Mouse (Mus musculus) forebrain, embryonic 11.5 days (tissue): Measurements from ENCODE around the gene Grrp1. TPM values are rescaled to one million over a fixed set of nuclear protein-coding genes. Genes with fewer than 3 reads are reported as not detected.

Experiments
- ATAC-seq: fragments of 200-750 bp; cut with Nextera tagmentation; replicated peaks from 2 replicates; pipeline ENCODE4 v1.8.0; 2017; ENCODE audit warnings: moderate TSS enrichment; ENCODE audit not compliant: low FRiP score
- DNase-seq: peaks from one replicate; pipeline ENCODE4 v3.0.0-alpha.2; 2017; ENCODE audit warnings: low spot score
- H3K27ac ChIP-seq: fragments of 300-500 bp; sonication (generic); 2 replicates; pipeline ENCODE4 v1.5.1; 2014; ENCODE audit warnings: low read depth, low read length
- H3K27me3 ChIP-seq: fragments of 300-500 bp; sonication (generic); 2 replicates; pipeline ENCODE4 v1.6.1; 2014; ENCODE audit warnings: mild to moderate bottlenecking, low read length, mixed read lengths; ENCODE audit not compliant: control insufficient read depth, insufficient read depth
- H3K36me3 ChIP-seq: fragments of 300-500 bp; sonication (generic); 2 replicates; pipeline ENCODE4 v1.6.1; 2014; ENCODE audit warnings: mild to moderate bottlenecking, low read length, moderate library complexity, mixed read lengths; ENCODE audit not compliant: control insufficient read depth, insufficient read depth
- H3K4me1 ChIP-seq: fragments of 300-500 bp; sonication (generic); replicated peaks from 2 replicates; pipeline ENCODE4 v1.6.1; 2014; ENCODE audit warnings: low read length, mixed read lengths; ENCODE audit not compliant: control insufficient read depth, insufficient read depth
- H3K4me2 ChIP-seq: fragments of 300-500 bp; sonication (generic); 2 replicates; pipeline ENCODE4 v1.6.1; 2014; ENCODE audit warnings: low read depth, mild to moderate bottlenecking, low read length, moderate library complexity, mixed read lengths; ENCODE audit not compliant: severe bottlenecking
- H3K4me3 ChIP-seq: fragments of 300-500 bp; sonication (generic); 2 replicates; pipeline ENCODE4 v1.5.1; 2014; ENCODE audit warnings: low read depth, low read length
- H3K9ac ChIP-seq: fragments of 300-500 bp; sonication (generic); 2 replicates; pipeline ENCODE4 v1.6.1; 2014; ENCODE audit warnings: low read length
- H3K9me3 ChIP-seq: fragments of 300-500 bp; sonication (generic); 2 replicates; pipeline ENCODE4 v1.6.1; 2016; ENCODE audit warnings: low read length, mixed read lengths; ENCODE audit not compliant: control insufficient read depth
- WGBS: fragments of 180-500 bp; shearing (Covaris S2); extraction: QIAGEN DNeasy Blood & Tissue Kit; methylation state at CpG from one replicate; pipeline ENCODE4 v1.1.7; 2014; 5-methylcytosine and 5-hydroxymethylcytosine counted together
- polyA plus RNA-seq: library from polyadenylated mRNA; unstranded; fragments of >200 nt; fragmentation: Nextera tagmentation; extraction: Ambion mirVana; gene quantifications from 2 replicates; pipeline ENCODE4 v1.2.1, GENCODE M21; 2014

The Grrp1 gene
- polyA plus RNA-seq, 1 experiment from 2014 or later = 4.8 TPM

- Histone ChIP-seq H3K9ac (no peak overlapping the region), H3K36me3 (no peaks in the 10 kb centered on the region), H3K4me2 (no peak overlapping the region), H3K4me1 (no peaks in the 10 kb centered on the region), H3K9me3 (no peaks in the 10 kb centered on the region), H3K4me3 (no peak overlapping the region), H3K27ac (no peak overlapping the region), H3K27me3 (no peaks in the 10 kb centered on the region)
- ATAC-seq (no peak), DNase-seq (no peak)
- 72% methylated on average over 6 of the region's 6 CpGs for WGBS
Observed at GRCm38 (mm10) chr4:134206488-134207053, 47.3 kb downstream of the Grrp1 start.

DNA sequence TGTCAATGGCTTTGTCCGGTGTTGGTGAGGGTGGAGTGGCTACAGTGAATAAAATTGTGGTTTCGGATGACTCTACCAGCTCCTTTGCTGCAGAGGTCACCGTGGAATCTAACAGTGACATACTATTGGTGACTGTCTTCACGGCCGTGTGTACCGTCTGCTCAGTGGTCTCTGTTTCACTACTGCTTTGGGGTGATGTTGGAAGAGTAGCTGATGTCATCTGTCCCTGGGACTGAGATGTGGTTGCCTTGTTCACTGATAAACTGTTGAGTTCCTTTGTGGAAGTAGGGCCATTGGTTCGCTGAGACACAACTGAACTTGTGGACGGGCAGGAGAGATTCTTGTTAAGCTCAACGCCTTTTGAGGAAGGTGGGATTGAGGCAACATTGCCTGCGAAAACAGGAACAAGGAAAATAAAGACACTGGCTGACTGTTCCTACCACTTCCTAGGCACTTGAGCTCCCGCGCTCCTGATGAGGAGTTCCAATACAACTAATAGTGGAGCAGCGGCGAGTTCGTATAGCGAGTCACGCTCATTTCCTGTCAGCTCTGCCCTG lies 50.5 kb downstream of the Grrp1 start:
- 88% methylated on average over 17 of the region's 17 CpGs for WGBS
- no peak overlapping the region for H3K27ac ChIP-seq
- ATAC-seq (no peak), DNase-seq (no peak)
- H3K4me2 ChIP-seq = no peak overlapping the region
- H3K27me3 ChIP-seq = no peaks in the 10 kb centered on the region
- no peaks in the 10 kb centered on the region for H3K36me3 ChIP-seq
- no peaks in the 10 kb centered on the region for H3K9me3 ChIP-seq
- H3K4me1 ChIP-seq = no peaks in the 10 kb centered on the region
- no peak overlapping the region for H3K4me3 ChIP-seq
- H3K9ac ChIP-seq = no peak overlapping the region

DNA sequence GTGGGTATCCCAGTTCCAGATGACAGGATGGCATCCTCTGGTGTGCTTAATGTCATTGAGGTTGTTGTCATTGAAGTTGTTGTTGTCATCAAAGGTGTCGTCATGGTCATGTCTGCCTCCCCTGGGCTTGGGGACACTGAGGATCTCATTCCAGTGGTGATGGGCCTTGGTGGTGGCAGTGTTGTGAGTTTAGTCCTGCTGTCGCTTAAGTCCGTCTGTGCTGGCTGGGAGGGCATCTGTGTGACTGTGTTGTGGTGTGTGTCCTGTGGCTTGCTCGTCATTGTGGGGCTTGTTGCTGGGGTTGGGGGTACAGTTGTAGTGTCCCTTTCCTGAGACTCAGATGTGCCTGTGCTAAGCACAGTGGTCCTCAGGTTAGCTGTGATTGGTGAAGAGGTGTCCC lies 51.0 kb downstream of the Grrp1 start, which contains the start of gene Gm7534:
Gene Gm7534, minus strand, starts transcription at position 101 of the 400 bp plus-strand sequence.
- no peaks in the 10 kb centered on the region for H3K4me1 ChIP-seq
- H3K27me3 ChIP-seq = no peaks in the 10 kb centered on the region
- ATAC-seq (no peak), DNase-seq (no peak)
- H3K4me3 ChIP-seq = no peak within 1 kb of the TSS
- no peak within 1 kb of the TSS for H3K4me2 ChIP-seq
- no peaks in the 10 kb centered on the region for H3K36me3 ChIP-seq
- H3K9ac ChIP-seq = no peak within 1 kb of the TSS
- no peak within 1 kb of the TSS for H3K27ac ChIP-seq
- WGBS = 95% methylated on average over 4 of the region's 4 CpGs
- no peaks in the 10 kb centered on the region for H3K9me3 ChIP-seq

Other genes starting within 250 kb of the Grrp1 start
- gene Lin28a, start 235.3 kb downstream of the Grrp1 start, polyA plus RNA-seq = 1.6 and 2.3 TPM in 2 replicates
- gene Zfp683, start 200.3 kb downstream of the Grrp1 start, polyA plus RNA-seq = not detected in 2 replicates
- gene Crybg2, start 193.3 kb downstream of the Grrp1 start, polyA plus RNA-seq = 1.9 and 2.5 TPM in 2 replicates
- gene Cd52, start 159.0 kb downstream of the Grrp1 start, polyA plus RNA-seq = 2.5 and 2.6 TPM in 2 replicates
- 6.6 and 7.0 TPM in 2 replicates for gene Ubxn11, start 151.5 kb downstream of the Grrp1 start, polyA plus RNA-seq
- 264 and 278 TPM in 2 replicates for gene Sh3bgrl3, start 125.3 kb downstream of the Grrp1 start, polyA plus RNA-seq
- 30.1 and 33.8 TPM in 2 replicates for gene Cep85, start 67.0 kb downstream of the Grrp1 start, polyA plus RNA-seq
- gene Gm7534, start 51.1 kb downstream of the Grrp1 start, polyA plus RNA-seq = not detected in 2 replicates
- not detected in 2 replicates for gene Catsper4, start 26.7 kb downstream of the Grrp1 start, polyA plus RNA-seq
- gene Cnksr1, start 15.7 kb downstream of the Grrp1 start, polyA plus RNA-seq = 0.24 and 0.45 TPM in 2 replicates
- 0.64 and 0.77 TPM in 2 replicates for gene E130218I03Rik, start 10.4 kb downstream of the Grrp1 start, polyA plus RNA-seq
- gene Zfp593, start 8.5 kb downstream of the Grrp1 start, polyA plus RNA-seq = 17.8 and 18.0 TPM in 2 replicates
- gene Gm30191, start 7.2 kb downstream of the Grrp1 start, polyA plus RNA-seq = 0.63 TPM in 1 of 2 replicates, not detected in the other
- gene Pdik1l, start 33.8 kb upstream of the Grrp1 start, polyA plus RNA-seq = 26.7 and 31.2 TPM in 2 replicates
- gene Trim63, start 61.0 kb upstream of the Grrp1 start, polyA plus RNA-seq = 0.13 TPM in 1 of 2 replicates, not detected in the other
- not detected in 2 replicates for gene Slc30a2, start 89.1 kb upstream of the Grrp1 start, polyA plus RNA-seq
- gene Extl1, start 129.7 kb upstream of the Grrp1 start, polyA plus RNA-seq = 0.15 and 0.71 TPM in 2 replicates
- gene Pafah2, start 142.2 kb upstream of the Grrp1 start, polyA plus RNA-seq = 7.2 and 8.8 TPM in 2 replicates
- 3,131 and 3,150 TPM in 2 replicates for gene Stmn1, start 214.2 kb upstream of the Grrp1 start, polyA plus RNA-seq
- gene Paqr7, start 242.6 kb upstream of the Grrp1 start, polyA plus RNA-seq = 1.3 and 1.5 TPM in 2 replicates